Mouse (Mus musculus) CD4-positive, CD25-positive, alpha-beta regulatory T cell, adult 4 months (primary cell): ENCODE data around the gene A930004D18Rik. TPM values are rescaled to one million over a fixed set of nuclear protein-coding genes. Genes with fewer than 3 reads are reported as not detected.

Source experiments
- ATAC-seq: one replicate; pipeline ENCODE4 v1.8.0; 2017
- polyA plus RNA-seq, 2 experiments: library from polyadenylated mRNA; unstranded; fragments of 100-300 nt; shearing (Covaris generic); gene quantifications; one replicate each; pipeline ENCODE4 v1.2.1; 2017

A930004D18Rik gene
- 1 to 10 TPM; 2.0 to 2.1 TPM for polyA plus RNA-seq

DNA sequence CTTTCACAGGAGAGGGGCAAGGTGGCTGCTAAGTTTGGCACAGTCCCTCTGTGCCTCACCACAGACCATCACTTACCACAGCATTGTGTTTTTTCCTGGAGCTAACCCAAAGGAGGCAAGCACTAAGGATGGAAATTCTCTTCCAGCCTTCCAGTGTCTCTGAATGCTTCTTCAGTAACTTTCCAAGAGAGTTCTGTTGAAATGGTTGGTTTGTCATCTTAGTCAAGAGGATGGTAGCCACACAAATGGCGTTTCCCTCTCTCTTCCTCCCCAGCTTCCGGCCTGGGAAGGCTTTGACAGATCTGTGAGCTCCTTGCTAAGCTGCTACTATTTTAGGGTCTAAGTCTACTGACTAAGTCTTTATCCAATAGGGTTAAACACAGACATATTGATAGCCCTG is at the start of gene A930004D18Rik:
TSS of gene A930004D18Rik (minus strand) at position 247 of the 400 bp plus-strand sequence.
- no peak for ATAC-seq

DNA sequence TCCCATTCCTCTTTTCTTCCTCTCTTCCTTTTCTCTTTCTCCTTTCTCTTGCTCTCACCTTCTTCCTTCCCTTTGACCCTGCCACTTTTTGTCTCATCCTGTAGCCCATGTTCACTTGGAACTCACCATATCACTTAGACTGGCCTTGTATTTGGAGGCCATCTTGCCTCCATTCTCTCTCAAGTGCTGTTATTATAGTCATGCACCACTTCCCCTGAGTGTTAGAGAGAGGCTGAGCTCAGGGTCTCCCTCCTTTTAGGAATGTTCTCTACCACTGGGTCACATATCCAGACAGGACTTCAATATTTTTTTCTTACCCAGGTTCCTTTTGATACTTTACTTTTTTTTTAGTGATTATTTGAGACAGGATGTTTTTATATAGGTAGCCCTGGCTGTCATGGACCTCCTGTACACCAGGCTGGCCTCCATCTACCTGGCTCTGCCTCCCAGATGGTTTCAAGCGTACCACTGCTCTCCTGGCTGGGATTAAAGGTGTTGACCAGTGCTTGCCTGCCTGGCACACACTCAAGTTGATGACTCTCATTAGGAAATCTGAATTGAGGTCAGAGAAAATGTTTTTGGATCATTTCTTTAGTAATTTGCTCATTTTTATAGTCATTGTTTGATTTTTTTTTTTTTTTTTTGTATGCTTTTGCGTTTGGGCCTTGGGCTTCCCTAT is 42.8 kb upstream of the A930004D18Rik start:
- no peak for ATAC-seq

DNA sequence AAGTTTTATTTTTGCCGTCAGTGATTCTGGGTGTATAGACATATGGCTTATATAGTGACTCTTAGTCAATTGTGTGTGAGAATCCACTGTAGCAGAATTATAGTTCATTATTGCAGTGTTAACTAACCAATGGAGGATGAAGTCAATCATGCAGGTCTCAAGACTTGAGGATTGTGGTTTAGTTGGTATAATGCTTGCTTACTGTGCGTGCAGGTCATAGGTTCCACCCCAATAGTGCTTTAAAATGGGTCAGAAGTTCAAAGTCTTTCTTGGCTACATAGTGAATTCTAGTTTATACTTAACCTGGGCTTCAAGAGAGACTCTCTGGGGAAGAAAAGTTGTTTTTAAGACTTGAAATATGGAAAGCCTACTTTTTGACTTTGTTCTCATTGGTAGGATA is 34.4 kb upstream of the A930004D18Rik start:
- ATAC-seq: no peak

DNA sequence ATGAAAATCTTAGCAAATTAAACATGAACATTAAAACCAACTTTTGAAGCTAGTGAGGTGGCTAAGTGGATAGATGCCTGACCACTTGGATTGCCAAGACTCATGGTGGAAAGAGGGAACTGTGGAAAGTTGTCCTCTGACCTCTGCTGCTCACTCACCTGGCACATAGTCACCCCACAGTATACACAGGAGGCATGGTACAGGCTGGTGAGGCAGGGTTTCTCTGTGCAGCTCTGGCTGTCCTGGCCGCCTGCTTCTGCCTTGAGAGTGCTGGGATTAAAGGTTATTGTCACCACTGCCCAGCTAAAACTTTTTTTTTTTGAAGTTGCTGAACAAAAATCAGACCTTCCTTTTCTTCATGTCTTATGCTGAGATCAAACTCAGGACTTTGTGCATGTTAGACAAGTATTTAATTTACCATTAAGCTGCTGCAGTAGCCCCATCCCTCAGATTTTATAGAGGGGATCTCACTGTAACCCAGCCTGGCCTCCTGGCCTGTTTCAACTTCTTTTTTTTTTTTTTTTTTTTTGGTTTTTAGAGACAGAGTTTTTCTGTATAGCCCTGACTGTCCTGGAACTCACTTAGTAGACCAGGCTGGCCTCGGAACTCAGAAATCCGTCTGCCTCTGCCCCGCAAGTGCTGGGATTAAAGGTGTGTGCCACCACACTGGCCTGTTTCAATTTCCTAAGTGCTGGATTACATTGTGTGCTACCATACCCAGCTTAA is 30.7 kb upstream of the A930004D18Rik start:
- ATAC-seq: no peak

DNA sequence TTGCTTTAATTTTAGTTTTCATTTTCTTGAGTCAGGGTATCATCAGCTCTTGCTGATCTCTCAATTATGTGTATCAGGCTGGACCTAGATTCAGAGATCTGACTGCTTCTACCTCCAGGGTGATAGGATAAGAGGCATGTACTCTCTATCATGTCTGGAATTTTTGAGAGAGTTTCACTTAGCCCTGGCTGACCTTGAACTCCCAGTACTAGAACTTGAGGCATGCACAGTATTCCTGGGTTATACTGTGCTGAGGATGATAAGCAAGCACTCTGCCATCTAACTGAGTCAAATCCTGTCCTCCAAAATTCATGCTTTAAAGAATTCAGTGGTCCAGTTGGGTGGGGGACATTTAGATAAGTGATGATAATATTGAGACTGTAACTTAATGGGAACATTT is 28.9 kb upstream of the A930004D18Rik start:
- ATAC-seq: no peak

DNA sequence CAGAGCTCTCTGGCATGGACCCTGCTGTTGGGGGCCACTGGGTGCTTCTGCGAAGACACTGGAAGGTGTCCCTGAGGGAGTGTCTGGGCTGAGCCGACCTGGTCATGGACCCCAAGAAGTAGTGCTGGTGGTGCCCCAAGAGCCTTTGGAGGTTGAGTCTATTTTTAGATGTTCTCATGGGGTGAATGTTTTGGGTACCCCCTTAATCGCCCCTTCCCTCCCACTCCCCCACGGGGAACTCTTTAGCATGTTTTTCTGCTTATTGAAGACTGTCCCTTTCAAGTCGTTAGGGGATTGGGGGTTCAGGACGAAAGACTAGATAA is 28.1 kb upstream of the A930004D18Rik start:
- no peak for ATAC-seq

DNA sequence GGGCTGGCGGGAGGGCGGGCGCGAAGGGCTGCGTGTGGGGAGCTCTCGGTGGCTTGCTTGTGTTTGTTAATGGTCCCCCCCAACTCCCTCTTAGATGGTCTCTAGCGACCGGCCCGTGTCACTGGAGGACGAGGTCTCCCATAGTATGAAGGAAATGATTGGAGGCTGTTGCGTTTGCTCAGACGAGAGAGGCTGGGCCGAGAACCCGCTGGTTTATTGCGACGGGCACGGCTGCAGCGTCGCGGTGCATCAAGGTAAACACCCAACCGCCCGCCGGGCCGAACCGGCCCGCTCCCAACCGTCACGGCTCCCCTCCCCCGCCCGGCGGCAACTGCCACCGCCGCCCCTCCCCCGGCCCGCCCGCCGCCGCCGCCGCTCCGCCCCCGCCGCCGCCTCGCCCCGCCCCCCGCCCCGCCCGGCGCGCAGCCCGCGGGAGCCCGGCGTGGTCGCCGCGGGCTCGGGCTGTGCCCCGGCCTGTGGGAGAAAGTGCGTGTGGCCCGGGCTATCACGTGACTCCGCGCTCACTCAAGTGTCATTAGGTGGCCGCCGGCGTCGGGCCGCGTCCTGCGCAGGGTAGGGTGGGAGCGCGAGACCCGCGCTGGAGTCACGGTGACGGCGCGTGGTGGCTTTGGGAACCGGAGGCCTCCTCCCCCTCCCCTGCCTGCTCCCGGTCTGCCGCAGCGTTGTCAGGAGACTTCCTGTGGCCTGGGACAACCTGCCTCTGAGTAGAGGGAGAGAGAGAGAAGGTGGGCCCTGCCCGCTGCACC is 27.6 kb upstream of the A930004D18Rik start:
- peak; percentile 26 for ATAC-seq

DNA sequence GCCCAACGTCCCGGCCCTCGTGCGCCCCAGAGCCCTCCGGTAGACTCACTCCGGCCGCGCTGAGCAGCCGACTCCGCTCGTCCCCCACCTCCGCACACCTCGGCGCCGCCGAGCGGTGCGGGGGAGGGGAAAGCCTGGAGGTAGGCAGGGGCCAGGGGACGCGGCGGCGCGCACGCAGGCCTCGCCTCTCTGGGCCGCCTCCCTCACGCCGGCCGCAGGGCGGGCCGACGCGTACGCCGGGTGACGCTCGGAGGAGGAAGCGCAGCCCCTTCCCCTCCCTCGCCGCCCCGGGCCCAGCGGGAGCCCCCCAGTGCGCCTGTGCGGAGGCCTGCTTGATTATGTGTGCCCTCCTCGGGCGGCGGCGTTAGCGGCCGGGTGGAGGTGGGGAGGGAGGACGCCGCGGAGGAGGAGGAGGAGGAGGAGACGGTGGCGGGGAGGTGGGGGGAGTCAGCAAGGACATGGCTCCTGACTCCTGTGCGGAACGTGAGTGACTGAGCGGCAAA is 26.9 kb upstream of the A930004D18Rik start:
- ATAC-seq: peak; percentile 80

DNA sequence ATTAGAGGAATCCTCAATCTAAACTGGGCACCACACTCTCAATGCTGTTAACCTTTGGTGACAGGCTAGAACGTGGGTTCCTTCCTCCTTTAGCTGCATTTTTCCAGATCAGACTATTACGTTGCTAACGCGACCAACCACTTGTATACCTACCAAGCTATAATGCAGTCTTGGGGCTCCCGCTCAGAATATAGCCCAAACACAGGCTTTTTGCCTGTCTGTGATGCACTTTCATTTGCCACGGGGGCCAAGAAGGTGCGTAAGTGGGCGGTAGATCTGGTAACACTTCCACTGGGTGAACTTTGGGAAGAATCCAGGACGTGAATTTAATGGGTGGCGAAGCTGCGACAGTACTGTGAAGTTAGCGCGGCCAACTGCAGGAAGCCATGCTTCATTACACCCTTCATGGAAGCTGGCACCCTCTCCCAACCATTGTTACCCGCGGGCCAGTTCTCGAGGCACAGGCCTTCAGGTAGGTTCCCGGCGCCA is 26.3 kb upstream of the A930004D18Rik start:
- ATAC-seq: peak; percentile 45

DNA sequence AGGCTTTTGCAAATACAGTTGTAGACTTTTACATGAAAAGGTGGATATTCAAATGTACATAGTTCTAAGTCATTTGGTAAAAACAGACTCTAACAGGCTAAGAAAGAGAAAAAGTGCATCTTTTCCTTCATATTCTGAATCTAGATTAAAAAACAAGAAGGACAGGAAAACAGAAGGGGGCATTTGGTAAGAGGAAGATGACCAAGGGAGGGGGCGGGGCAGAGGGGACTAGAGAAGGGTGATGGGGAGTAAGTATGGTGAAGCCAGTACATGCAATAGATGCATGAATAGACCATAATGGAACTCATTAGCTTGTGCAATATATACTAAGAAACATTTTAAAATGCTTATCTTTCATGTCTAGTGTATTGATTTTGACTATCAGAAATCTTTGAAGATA is 22.9 kb upstream of the A930004D18Rik start:
- no peak for ATAC-seq

DNA sequence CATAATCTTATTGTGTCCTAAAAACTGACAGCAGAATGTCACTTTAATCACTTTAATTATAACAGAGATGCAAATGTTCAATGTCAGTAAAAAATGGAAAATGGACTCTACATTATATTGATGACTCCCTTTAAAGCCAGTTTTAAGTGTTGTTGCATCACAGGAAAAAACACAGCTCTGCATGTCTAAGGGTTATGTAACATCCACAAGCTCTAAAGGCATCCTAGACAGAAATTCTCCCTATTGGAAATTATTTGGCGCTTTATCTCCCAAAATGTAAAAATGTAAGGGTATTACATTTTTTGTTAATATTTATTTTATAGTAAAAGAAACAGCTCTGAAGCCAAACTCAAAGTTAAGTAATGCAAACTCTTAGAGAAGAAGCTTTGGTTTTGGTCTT is 22.4 kb upstream of the A930004D18Rik start:
- ATAC-seq: no peak

DNA sequence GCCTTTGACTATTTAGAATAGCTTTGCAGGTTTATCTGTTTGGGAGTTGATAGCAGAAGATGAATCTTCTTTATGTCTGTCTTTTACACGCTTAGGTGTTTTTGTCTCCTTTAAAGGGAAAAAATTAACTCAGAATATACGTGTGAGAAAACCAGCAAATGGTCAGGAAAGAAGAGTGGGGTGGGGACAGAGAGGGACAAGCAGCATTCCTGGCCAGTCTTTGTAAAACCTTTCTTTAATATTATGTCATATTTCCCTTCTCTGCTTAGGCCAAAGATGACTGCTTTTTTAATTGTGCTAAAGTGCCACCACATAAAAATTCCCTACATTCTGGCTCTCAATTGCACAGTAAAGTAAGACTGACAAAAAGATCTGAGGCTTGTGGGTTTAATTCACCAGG is 21.5 kb upstream of the A930004D18Rik start:
- no peak for ATAC-seq

DNA sequence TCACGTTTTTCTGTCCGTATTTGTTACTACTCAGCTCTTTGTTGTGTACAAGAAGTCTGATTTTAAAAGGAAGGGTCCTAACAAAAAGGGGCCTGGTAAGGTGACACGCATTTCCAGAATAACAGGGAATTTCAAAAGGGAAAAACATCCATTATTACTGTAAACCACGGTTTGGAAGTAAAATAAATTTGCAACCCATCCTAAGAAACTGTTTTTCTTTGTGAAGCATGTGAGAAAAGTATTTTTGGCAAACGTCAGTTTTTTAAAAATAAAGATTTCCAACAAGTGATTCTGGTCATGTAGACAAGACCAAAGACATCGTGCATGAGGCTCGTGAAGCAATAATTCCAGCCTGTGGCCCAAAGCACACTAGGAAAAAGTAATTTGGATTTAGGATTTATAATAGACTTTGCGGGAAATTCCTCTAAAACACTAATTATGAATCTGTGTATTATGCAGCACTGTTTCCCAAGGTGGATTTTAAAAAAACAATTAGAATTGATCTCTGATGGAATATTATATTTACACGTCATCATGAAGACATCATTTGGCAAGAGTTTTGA is 20.7 kb upstream of the A930004D18Rik start:
- no peak for ATAC-seq

DNA sequence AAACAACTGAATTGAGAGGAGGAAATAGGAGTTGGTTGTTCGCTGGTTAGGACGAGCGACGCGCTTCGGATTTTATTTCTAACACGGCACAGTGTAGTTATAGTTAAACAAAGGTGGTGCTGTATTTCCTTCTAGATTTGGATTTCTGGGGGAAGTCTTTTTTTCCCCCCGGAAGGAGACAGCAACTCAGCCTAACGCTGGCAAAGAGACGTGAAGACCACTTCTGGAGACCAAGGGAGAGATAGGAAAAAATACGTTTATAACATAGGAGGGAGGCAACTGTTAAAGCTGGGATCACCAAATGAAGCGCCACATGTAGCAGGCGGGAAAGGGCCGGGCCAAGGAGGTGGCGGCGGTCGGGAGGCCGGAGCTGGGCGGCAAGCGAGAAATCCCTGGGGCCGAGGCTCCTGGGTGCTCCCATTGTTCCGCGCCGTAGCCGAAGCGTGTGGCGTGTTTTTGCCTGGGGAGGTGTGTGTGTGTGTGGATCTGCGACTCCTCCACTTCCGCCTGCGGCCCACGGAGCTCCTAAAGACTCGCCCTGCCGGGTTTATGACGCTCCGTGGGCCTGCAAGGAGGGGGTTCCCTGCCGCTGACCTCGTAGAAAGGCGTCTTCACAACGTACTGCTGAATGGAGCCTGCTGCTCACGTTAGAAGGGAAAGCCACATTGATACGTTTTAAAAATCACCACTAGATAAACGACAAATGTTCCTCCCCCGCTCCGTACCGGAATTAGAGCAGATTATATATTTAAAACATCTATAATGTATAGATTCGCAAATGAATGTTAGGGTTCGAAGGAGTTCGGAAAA is 20.0 kb upstream of the A930004D18Rik start:
- ATAC-seq: peak; percentile 33

DNA sequence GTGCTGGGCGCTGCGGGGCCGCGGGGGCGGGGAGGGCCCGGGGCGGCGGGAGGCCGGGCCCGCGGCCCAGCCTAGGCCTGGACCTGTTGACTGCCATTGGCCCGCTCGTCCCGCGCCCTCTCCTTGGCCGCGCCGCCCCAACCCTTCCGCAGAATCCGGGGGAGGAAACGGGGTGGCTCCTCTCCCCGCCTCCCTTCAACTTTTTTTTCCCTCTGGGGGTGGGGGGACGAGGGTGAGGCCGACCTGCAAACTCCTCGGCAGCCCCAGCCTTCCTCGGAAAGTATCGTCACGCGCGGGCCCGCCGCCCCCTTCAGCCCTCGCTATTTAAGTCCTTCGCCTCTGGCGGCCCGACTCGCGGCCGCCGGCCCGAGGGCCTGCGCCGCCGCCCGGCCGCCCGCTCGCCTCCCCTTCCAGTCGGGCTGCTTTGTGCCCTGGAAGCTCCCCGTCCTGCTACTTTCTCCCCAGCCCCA is 19.3 kb upstream of the A930004D18Rik start:
- ATAC-seq: peak; percentile 79

DNA sequence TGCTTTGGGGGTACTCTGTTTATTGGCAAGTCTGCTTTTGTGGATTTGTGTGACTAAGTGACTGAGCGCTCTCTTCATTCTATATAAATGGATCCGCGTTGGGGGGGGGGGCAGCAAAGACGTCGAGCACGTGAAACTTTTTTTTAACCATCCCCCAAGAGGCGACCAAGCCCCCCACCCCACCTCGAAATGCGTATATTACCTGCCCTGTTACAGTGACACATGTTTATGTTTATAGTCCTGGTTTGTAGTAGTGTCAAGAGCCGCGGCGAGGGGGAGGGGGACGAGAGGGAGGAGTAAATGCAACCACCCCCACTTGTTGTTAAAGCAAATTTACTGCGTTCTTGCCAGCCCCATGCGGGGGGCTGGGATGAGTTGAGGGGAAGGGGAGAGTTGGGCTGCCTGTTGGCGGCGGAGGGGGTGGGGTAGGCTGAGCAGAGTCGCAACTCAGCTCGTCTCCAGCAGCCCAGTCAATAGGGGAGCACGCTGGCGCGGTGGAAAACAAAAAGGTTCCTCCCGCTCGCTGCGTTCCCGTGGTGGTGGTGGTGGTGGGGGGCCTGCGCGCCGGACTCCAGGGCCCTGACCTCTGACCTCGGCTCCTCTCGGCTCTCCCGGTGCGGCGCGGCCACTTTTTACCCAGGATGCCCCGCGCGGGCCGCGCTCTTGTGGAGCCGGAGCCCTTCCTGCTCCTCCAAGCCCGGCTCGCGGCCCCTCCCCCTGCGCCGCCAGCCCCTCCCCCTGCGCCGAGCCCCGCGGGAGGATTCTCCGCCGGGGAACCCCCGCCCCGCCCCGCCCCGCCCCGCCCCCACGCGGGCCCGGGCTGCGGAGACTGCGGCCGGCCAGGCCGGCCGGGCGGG is 18.6 kb upstream of the A930004D18Rik start:
- peak; percentile 66 for ATAC-seq

DNA sequence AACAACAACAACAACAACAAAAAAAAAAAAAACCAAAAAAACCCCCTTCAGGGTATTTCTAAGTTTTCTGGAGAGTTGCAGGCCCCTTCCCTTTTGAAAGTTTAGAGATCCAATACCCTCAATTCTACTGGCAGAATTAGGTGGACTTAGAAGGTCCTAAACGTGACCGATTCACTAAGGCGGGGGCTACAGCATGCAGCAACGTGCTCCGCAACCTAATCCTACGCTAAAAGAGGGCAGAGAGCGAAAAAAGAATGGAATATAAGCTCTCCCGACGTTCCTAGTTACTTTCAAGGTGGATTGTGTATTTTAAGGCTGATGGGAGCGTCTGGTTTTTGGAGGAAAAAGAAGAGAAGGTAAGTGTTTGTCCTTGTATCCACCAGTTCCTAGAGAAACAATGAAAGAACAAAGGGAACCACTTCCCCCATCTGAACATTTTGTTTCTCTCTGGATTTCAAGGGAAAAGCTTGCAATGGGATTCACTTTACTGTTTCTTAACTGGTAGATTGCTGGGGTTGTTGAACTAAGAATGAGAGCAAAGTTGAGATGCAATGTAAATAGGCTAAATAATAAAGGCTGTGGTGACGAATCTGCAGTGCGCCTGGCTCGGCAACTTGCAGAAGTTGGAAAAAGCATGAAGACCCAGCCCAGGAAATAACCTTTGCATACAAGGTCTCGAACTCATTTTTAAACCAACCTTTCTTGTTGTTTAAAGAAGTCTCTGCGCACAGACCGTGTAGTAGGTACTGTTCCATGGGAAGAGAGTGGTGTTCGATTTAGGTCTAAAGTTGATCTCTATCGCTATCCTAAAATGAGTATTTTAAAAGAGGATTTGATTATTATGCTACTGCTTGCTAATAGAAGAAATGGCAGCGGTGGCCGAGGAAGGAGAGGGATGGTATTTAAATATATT is 17.7 kb upstream of the A930004D18Rik start, which contains the start of gene Mllt10:
TSS of gene Mllt10 (plus strand) at position 222 of the 913 bp plus-strand sequence.
- no peak for ATAC-seq

DNA sequence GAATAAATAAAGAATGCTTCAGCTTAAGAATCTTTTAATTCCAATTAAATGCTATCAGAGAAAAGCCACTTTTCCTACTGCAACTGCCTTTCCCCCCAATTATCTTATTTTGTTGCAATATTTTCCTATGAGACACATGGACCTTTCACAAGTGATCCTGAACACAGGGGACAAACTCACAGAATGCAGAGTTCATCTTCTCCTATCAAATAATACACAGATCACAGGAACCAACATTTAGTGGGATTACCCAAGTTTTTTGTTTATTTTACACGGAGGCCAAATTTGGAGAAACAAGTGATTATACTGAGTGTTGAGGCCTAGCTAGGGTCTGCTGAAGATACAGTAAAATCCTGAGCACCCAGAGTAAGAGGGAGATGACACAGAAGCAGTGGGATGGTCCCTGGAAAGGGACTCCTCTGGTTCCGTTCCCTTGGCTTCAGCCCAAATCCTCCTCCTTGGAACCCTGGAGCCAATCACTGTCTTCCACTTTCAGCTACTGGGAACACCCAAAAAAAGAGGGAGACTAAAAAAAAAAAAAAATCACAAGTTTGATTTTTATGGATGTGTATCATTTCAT is 16.5 kb upstream of the A930004D18Rik start:
- no peak for ATAC-seq

DNA sequence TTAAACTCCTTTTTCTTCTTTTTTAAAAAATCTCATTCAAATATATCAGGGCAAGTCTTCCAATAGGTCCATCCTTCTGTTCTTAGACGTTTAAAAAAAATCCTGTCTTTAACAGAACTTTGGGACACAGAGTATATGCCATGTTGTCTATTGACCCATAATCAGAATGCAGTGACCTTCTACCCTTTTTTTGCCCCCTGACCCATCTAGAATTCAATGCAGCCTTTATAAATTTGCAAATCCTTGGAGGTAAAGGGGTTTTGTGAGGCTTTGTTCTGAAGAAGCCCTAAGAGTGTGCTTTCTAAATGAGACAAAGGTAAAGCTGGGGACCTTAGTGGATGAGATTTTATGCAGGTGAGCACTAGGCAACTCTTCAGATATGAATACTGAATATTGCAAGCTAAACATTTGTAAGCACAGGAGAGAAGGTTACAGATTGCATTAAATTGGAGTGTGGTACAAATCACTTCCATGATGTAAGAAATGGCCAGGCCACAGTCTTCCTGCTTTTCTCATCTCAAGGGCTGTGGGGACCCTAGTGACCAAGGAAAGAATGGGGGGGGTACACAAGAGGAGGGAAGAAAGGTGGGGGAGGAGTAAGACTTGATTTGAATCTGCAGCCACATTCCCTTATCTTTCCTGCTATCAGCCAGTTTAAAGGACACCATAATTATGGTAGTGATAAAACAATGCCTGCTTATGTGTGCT is 15.9 kb upstream of the A930004D18Rik start:
- ATAC-seq: no peak
